Mouse (Mus musculus) large intestine, adult 2 months (tissue): ENCODE results near the gene Cpt2. TPM values are rescaled to one million over a fixed set of nuclear protein-coding genes. Genes with fewer than 3 reads are reported as not detected.

Experiments used
- DNase-seq: peaks from one replicate; pipeline ENCODE4 v3.0.0-alpha.2; 2012; ENCODE audit warnings: low read depth, low spot score
- WGBS: fragments of 180-500 bp; shearing (Covaris S2); methylation state at CpG from one replicate; pipeline ENCODE4 v1.1.7; 2018; 5-methylcytosine and 5-hydroxymethylcytosine counted together
- polyA plus RNA-seq: library from polyadenylated mRNA; depleted of rRNA; stranded (reverse); fragments of >200 nt; gene quantifications from 2 replicates; pipeline ENCODE4 v1.2.3, GENCODE M21; 2012; rRNA removed

The Cpt2 gene
- polyA plus RNA-seq, result 117 and 133 TPM in 2 replicates

GRCm38 (mm10) chr4:107923145-107923802 lies at the start of gene Cpt2:
TSS of gene Cpt2 (minus strand) at chr4:107923610.
- WGBS, result under 1% methylated on average over 38 of the region's 38 CpGs
- peak; percentile 92 for DNase-seq

GRCm38 (mm10) chr4:107971162-107971561 lies 47.8 kb upstream of the Cpt2 start:
- WGBS, result 81% methylated on average over 1 of the region's 1 CpGs
- DNase-seq, result no peak

- no peak for DNase-seq
Measured at GRCm38 (mm10) chr4:107969781-107970180, 46.4 kb upstream of the Cpt2 start.

- WGBS, result 62% methylated on average over 16 of the region's 16 CpGs
- no peak for DNase-seq
Measured at GRCm38 (mm10) chr4:107967966-107968682, 44.7 kb upstream of the Cpt2 start, which contains the start of gene Slc1a7. TSS of gene Slc1a7 (plus strand) at chr4:107968332.

GRCm38 (mm10) chr4:107966416-107967109 lies 43.2 kb upstream of the Cpt2 start:
- 43% methylated on average over 5 of the region's 5 CpGs for WGBS

GRCm38 (mm10) chr4:107962792-107963191 lies 39.4 kb upstream of the Cpt2 start:
- DNase-seq, result no peak
- WGBS, result 88% methylated on average over 2 of the region's 2 CpGs

More at GRCm38 (mm10) chr4:107966416-107967109, 43.2 kb upstream of the Cpt2 start:
- no peak for DNase-seq

GRCm38 (mm10) chr4:107962044-107962732 lies 38.8 kb upstream of the Cpt2 start:
- no peak for DNase-seq
- WGBS, result 52% methylated on average over 11 of the region's 11 CpGs

GRCm38 (mm10) chr4:107958487-107958886 lies 35.1 kb upstream of the Cpt2 start:
- 85% methylated on average over 7 of the region's 7 CpGs for WGBS
- DNase-seq, result no peak

- 67% methylated on average over 5 of the region's 5 CpGs for WGBS
- DNase-seq, result no peak
Measured at GRCm38 (mm10) chr4:107955691-107956090, 32.3 kb upstream of the Cpt2 start.

GRCm38 (mm10) chr4:107952845-107953244 lies 29.4 kb upstream of the Cpt2 start:
- no peak for DNase-seq

GRCm38 (mm10) chr4:107949918-107950317 lies 26.5 kb upstream of the Cpt2 start:
- WGBS, result 67% methylated on average over 4 of the region's 4 CpGs
- DNase-seq, result no peak

- WGBS, result 74% methylated on average over 2 of the region's 2 CpGs
- DNase-seq, result no peak
Measured at GRCm38 (mm10) chr4:107944141-107944540, 20.7 kb upstream of the Cpt2 start.

- DNase-seq, result no peak
- 49% methylated on average over 7 of the region's 7 CpGs for WGBS
Measured at GRCm38 (mm10) chr4:107942741-107943140, 19.3 kb upstream of the Cpt2 start.

- 67% methylated on average over 2 of the region's 2 CpGs for WGBS
- no peak for DNase-seq
Measured at GRCm38 (mm10) chr4:107938124-107938523, 14.7 kb upstream of the Cpt2 start.

- whole genome bisulfite sequencing, result 15% methylated on average over 6 of the region's 6 CpGs
- DNase-seq, result no peak
Measured at GRCm38 (mm10) chr4:107937338-107937737, 13.9 kb upstream of the Cpt2 start.

GRCm38 (mm10) chr4:107935254-107935653 lies 11.8 kb upstream of the Cpt2 start:
- DNase-seq, result no peak
- 50% methylated on average over 3 of the region's 3 CpGs for WGBS

- DNase-seq, result no peak
- WGBS, result 57% methylated on average over 8 of the region's 8 CpGs
Measured at GRCm38 (mm10) chr4:107933239-107933638, 9.8 kb upstream of the Cpt2 start.

- WGBS, result 79% methylated on average over 3 of the region's 3 CpGs
- DNase-seq, result no peak
Measured at GRCm38 (mm10) chr4:107931453-107931852, 8.0 kb upstream of the Cpt2 start.

- no peak for DNase-seq
- WGBS, result 88% methylated on average over 2 of the region's 2 CpGs
Measured at GRCm38 (mm10) chr4:107928726-107929125, 5.3 kb upstream of the Cpt2 start.

GRCm38 (mm10) chr4:107928269-107928668 lies 4.9 kb upstream of the Cpt2 start:
- DNase-seq, result no peak
- 71% methylated on average over 2 of the region's 2 CpGs for WGBS
